Mouse (Mus musculus): ENCODE measurements at regions not wholly inside any gene's neighbourhood (a gene's known extent, or its start where the extent isn't known, plus 50 kb on each side); places are given as distances from the start of the nearest gene placed in this dataset.

DNA sequence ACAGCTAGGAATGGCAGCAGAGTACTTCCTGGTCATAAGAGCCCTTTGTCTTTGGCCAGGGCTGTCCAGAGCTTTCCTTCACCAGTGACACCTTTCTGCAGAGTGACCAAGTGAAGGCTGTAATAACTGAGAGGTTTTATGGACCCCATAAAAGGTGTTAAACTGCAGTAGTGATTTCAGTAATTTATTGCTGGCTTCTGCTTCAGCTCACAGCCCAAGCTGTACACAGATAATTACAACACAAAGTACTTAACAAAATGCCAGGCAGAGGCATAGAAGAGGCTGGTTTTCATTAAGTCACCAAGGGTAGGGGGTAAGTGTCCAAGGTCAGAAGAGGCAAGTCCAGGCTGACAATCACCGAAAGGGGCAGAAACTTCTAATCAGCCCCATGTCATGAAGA is 83.8 kb downstream of the Eif4e start:
- Histone ChIP-seq H3K4me3 (no peak overlapping the region), H3K36me3 (no peaks in the 10 kb centered on the region), H3K27ac (no peak overlapping the region), H3K27me3 (no peaks in the 10 kb centered on the region), H3K9me3 (no peaks in the 10 kb centered on the region), H3K4me1 (no peaks in the 10 kb centered on the region), H3K4me2 (replicated peaks) (no peak overlapping the region), H3K9ac (no peak overlapping the region)
- 35% methylated on average over 1 of the region's 1 CpGs for WGBS
- no peak for ATAC-seq (ENCODE audit: insufficient number of reproducible peaks, insufficient read depth, low FRiP score, low TSS enrichment)

DNA sequence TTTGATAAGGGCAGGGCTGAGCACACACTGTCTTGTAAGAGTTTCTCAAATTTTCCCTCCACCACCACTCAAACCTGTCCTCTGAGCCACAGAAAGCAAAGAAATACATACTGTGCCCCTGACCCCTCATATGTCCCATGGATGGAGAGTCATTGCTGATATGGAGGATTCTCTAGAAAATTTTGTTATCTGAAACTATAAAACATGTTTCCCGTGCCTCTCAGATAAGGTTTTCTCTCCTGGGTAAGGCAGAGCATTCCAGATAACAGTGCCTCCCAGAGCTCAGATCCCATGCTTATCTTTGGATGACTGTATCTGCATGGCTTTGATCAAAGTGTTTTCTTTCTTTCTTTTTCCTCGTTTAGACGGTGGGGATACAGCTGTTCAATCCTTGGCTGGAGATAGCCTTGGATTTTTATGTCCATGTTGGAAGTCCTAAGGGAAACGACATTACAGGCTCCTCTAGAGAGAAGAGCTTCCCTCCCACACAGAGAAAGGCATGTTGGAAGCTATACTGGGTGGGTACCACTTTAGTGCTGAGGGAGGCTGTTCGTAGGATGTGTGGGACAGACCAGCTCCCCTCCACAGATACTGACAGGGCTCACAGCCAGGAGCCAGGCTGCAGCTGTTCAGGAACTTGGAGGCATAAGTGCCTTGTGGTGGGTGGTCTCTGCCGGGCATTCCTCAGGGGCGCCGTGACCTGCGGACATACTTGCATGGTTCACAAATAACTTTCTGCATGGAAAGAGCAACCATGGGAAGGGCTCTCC is 87.1 kb downstream of the Eif4e start:
- H3K4me2 ChIP-seq (replicated peaks) = no peak overlapping the region
- H3K27ac ChIP-seq = no peak overlapping the region
- no peak for ATAC-seq (ENCODE audit: insufficient number of reproducible peaks, insufficient read depth, low FRiP score, low TSS enrichment)
- no peak overlapping the region for H3K4me3 ChIP-seq
- no peaks in the 10 kb centered on the region for H3K36me3 ChIP-seq
- H3K27me3 ChIP-seq = no peaks in the 10 kb centered on the region
- H3K9me3 ChIP-seq = no peaks in the 10 kb centered on the region
- no peaks in the 10 kb centered on the region for H3K4me1 ChIP-seq
- no peak overlapping the region for H3K9ac ChIP-seq
- WGBS = 76% methylated on average over 9 of the region's 9 CpGs

DNA sequence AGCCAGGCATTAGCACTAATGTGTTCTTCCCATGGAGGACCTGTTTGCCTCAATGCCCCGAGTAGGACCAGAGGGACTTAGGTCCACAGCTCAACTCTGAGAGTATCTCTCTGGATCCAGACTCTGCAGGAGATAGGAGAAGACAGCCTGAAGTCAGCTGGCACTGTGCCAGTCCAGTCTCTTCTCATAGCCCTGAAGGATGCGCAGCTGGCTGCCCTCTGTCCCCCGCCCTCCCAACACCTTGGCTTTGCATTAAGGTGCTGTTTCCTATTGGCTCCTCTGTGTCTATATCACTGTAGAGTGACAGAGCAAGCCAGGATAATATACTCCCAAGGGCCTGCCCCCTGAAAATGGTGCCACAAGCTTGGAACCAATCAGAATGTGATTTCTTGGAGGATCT is 87.7 kb downstream of the Eif4e start:
- no peak for ATAC-seq (ENCODE audit: insufficient number of reproducible peaks, insufficient read depth, low FRiP score, low TSS enrichment)
- H3K9ac ChIP-seq = no peak overlapping the region
- H3K36me3 ChIP-seq = no peaks in the 10 kb centered on the region
- H3K27ac ChIP-seq = no peak overlapping the region
- no peak overlapping the region for H3K4me2 ChIP-seq (replicated peaks)
- no peaks in the 10 kb centered on the region for H3K4me1 ChIP-seq
- H3K9me3 ChIP-seq = no peaks in the 10 kb centered on the region
- 87% methylated on average over 3 of the region's 3 CpGs for WGBS
- no peak overlapping the region for H3K4me3 ChIP-seq
- H3K27me3 ChIP-seq = no peaks in the 10 kb centered on the region

DNA sequence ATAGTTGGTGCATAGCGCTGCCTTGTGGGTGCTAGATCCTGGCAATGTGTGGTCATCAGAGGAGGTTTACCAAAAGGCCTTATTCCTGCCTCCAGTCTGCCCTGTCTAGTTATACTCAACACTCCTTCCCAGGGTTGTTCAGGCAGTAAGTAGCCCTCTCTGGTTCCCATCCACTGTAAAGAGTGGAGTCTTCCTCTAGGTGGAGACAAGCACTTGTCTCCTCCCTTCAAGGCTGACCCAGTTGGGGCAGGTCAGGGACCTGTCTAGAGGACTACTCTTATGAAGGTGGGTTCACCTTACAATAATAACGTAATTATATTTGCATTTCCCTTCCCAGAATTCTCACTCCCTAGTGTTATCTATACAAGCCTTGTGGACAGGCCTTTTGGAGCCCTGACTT is 88.9 kb downstream of the Eif4e start:
- H3K4me1 ChIP-seq = no peaks in the 10 kb centered on the region
- H3K27ac ChIP-seq = no peak overlapping the region
- H3K27me3 ChIP-seq = no peaks in the 10 kb centered on the region
- H3K36me3 ChIP-seq = no peaks in the 10 kb centered on the region
- ATAC-seq (ENCODE audit: insufficient number of reproducible peaks, insufficient read depth, low FRiP score, low TSS enrichment) = no peak
- WGBS = 81% methylated on average over 2 of the region's 2 CpGs
- H3K9ac ChIP-seq = no peak overlapping the region
- H3K9me3 ChIP-seq = no peaks in the 10 kb centered on the region
- H3K4me2 ChIP-seq (replicated peaks) = no peak overlapping the region
- no peak overlapping the region for H3K4me3 ChIP-seq

DNA sequence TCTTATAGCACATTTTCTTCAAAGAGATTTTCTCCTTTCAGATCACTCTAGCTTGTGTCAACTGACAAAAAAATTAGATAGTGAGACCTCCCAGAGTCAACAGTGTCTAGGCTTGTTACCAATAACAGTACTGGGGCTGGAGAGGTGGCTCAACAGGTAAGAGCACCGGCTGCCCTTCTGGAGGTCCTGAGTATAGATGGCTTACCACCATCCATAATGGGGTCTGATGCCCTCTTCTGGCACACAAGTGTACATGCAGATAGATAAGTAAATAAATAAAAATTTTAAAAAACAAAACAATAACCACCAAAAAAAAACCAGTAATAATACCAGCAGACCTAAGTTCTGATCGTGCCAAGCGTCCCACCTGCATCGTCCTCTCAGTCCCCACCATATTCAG is 94.3 kb downstream of the Eif4e start:
- Histone ChIP-seq H3K4me3 (no peak overlapping the region), H3K4me2 (replicated peaks) (no peak overlapping the region), H3K27me3 (no peaks in the 10 kb centered on the region), H3K27ac (no peak overlapping the region), H3K4me1 (no peaks in the 10 kb centered on the region), H3K9me3 (no peaks in the 10 kb centered on the region), H3K9ac (no peak overlapping the region), H3K36me3 (no peaks in the 10 kb centered on the region)
- no peak for ATAC-seq (ENCODE audit: insufficient number of reproducible peaks, insufficient read depth, low FRiP score, low TSS enrichment)
- WGBS = 85% methylated on average over 4 of the region's 4 CpGs

DNA sequence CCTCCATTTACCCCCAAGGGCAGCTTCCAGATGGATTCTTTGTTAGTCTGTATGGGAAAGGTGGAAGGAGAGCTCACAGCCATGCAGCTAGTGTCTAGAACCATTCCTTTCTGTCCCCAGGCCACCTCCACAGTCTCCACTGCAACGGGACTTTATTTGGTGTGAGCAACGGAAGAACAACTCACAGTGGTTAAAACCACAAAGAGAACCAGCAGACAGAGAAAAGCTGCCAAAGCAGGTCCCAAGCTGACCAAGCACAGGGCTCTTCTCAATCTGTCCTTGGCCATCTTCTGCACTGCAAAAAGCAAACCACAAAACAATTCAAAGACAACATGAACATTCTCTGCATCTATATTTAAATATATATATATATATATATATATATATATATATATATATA is 98.1 kb downstream of the Eif4e start:
- no peak for ATAC-seq (ENCODE audit: insufficient number of reproducible peaks, insufficient read depth, low FRiP score, low TSS enrichment)
- Histone ChIP-seq H3K4me1 (no peaks in the 10 kb centered on the region), H3K9ac (no peak overlapping the region), H3K9me3 (no peaks in the 10 kb centered on the region), H3K4me3 (no peak overlapping the region), H3K27me3 (no peaks in the 10 kb centered on the region), H3K36me3 (no peaks in the 10 kb centered on the region), H3K4me2 (replicated peaks) (no peak overlapping the region), H3K27ac (no peak overlapping the region)
- WGBS = 80% methylated on average over 2 of the region's 2 CpGs

DNA sequence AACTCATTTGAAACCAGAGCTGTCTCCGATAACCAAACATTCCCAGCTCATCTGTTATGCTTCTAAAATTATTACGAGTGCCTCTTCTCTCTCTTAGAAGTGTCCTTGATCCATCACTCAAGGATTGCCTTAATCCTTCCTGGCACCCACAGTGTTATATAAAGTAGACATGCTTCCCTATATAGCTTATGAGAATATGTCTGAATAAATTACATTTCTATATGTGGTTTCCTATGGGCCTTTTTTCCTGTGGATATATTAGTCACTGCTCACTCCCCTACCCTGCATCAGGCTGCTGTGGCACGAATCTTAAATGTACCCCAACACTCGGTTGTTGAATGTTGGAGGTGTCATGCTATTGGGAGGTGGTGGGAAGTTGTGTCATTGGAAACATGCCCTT is 100.3 kb downstream of the Eif4e start:
- Histone ChIP-seq H3K9ac (no peak overlapping the region), H3K9me3 (no peaks in the 10 kb centered on the region), H3K4me1 (no peaks in the 10 kb centered on the region), H3K4me2 (replicated peaks) (no peak overlapping the region), H3K27me3 (no peaks in the 10 kb centered on the region), H3K36me3 (no peaks in the 10 kb centered on the region), H3K27ac (no peak overlapping the region), H3K4me3 (no peak overlapping the region)
- no peak for ATAC-seq (ENCODE audit: insufficient number of reproducible peaks, insufficient read depth, low FRiP score, low TSS enrichment)
- 86% methylated on average over 4 of the region's 4 CpGs for WGBS

DNA sequence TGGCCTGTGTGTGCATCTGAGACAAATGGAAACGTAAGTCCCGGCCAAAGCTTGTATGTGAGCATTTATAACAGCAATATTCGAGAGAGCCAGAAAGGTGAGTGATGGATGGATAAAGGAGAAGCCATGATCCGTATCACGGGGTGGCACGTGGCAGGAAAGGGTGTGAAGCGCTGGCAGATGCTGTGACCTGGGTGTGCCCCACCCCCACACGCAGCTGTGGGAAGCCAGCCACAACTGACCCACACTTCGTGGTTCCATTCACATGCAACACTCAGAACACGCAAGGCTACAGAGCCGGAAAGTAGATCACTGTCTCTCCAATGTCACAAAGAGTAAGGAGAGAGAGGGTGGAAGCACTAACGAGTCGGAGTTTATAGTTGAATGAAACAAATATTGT is 104.3 kb downstream of the Eif4e start:
- no peak overlapping the region for H3K9ac ChIP-seq
- H3K27me3 ChIP-seq = no peaks in the 10 kb centered on the region
- H3K36me3 ChIP-seq = no peaks in the 10 kb centered on the region
- H3K4me1 ChIP-seq = no peaks in the 10 kb centered on the region
- H3K4me3 ChIP-seq = no peak overlapping the region
- no peak for ATAC-seq (ENCODE audit: insufficient number of reproducible peaks, insufficient read depth, low FRiP score, low TSS enrichment)
- WGBS = 88% methylated on average over 13 of the region's 13 CpGs
- H3K4me2 ChIP-seq (replicated peaks) = no peak overlapping the region
- H3K9me3 ChIP-seq = no peaks in the 10 kb centered on the region
- no peak overlapping the region for H3K27ac ChIP-seq

DNA sequence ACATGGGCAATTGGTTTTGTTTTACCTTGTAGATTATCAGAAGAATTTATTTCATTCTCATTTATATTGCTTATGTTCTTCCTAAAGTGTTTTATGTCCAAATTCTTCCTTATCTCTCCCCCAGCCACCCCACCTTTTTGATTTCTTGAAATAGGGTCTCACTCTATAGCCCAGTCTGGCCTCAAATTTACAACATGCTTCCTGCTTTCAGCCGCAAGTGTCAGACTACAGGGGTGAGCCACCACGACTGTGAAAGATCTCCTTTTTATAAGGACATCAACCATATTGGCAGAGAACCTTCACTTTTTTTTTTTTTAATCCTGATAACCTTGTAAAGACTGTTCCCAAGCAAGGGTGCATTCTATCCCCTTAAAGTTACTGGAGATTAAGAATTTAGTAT is 106.1 kb downstream of the Eif4e start:
- Histone ChIP-seq H3K27me3 (no peaks in the 10 kb centered on the region), H3K9ac (no peak overlapping the region), H3K9me3 (no peaks in the 10 kb centered on the region), H3K36me3 (no peaks in the 10 kb centered on the region), H3K4me1 (no peaks in the 10 kb centered on the region), H3K4me3 (no peak overlapping the region), H3K4me2 (replicated peaks) (no peak overlapping the region), H3K27ac (no peak overlapping the region)
- WGBS = 75% methylated on average over 2 of the region's 2 CpGs
- ATAC-seq (ENCODE audit: insufficient number of reproducible peaks, insufficient read depth, low FRiP score, low TSS enrichment) = no peak

DNA sequence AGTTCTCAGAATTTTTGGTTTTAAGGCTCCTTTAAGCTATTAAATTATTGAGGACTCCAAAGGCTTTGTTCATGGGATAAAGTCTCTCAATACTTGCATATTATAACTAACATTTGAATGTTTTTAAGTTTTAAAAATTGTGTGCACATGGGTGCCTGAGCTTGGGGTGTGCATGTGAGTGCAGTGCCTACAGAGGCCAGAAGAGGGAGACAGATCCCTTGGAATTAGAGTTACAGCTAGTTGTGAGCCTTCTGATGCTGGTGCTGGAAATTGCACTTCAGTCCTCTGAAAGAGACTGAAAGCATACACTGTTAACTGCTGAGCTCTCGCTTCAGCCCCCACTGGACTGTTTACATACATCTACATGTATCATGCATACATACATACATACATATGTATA is 100.0 kb upstream of the Tspan5 start:
- no peak overlapping the region for H3K4me2 ChIP-seq (replicated peaks)
- H3K27ac ChIP-seq = no peak overlapping the region
- ATAC-seq (ENCODE audit: insufficient number of reproducible peaks, insufficient read depth, low FRiP score, low TSS enrichment) = no peak
- no peaks in the 10 kb centered on the region for H3K27me3 ChIP-seq
- H3K36me3 ChIP-seq = no peaks in the 10 kb centered on the region
- WGBS = 93% methylated on average over 1 of the region's 1 CpGs
- no peak overlapping the region for H3K4me3 ChIP-seq
- H3K4me1 ChIP-seq = peaks cover 16% of the 10 kb centered on the region
- H3K9ac ChIP-seq = no peak overlapping the region
- 0 out of 2 replicates have a peak, but pooled peaks cover 6% of the 10 kb centered on the region for H3K9me3 ChIP-seq

DNA sequence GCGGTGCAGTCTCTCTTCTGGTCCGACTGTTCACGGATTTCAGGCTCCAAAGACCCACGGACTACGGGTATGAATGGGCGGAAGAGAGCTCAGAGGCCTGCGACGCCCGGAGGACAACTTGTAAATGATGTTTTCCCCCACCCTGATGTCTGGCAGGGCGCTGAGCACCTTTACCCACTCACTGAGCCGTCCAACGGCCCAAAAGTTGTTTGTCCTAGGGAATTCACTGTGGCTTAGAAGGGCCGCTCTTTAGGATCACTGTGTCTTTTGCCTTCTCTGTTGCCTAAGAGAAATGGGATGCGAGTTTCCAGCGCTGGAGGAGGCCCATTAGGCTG is 98.1 kb upstream of the Tspan5 start:
- H3K9me3 ChIP-seq = 0 out of 2 replicates have a peak, but pooled peaks cover 6% of the 10 kb centered on the region
- H3K36me3 ChIP-seq = no peaks in the 10 kb centered on the region
- H3K27me3 ChIP-seq = no peaks in the 10 kb centered on the region
- peak overlapping the region; percentile 26 for H3K4me3 ChIP-seq
- 18% methylated on average over 15 of the region's 15 CpGs for WGBS
- H3K9ac ChIP-seq = 0 out of 2 replicates have a peak overlapping the region, but pooled peaks have one; percentile 29
- peaks cover 16% of the 10 kb centered on the region for H3K4me1 ChIP-seq
- H3K27ac ChIP-seq = peak overlapping the region; percentile 48
- peak overlapping the region; percentile 56 for H3K4me2 ChIP-seq (replicated peaks)
- no peak for ATAC-seq (ENCODE audit: insufficient number of reproducible peaks, insufficient read depth, low FRiP score, low TSS enrichment)

DNA sequence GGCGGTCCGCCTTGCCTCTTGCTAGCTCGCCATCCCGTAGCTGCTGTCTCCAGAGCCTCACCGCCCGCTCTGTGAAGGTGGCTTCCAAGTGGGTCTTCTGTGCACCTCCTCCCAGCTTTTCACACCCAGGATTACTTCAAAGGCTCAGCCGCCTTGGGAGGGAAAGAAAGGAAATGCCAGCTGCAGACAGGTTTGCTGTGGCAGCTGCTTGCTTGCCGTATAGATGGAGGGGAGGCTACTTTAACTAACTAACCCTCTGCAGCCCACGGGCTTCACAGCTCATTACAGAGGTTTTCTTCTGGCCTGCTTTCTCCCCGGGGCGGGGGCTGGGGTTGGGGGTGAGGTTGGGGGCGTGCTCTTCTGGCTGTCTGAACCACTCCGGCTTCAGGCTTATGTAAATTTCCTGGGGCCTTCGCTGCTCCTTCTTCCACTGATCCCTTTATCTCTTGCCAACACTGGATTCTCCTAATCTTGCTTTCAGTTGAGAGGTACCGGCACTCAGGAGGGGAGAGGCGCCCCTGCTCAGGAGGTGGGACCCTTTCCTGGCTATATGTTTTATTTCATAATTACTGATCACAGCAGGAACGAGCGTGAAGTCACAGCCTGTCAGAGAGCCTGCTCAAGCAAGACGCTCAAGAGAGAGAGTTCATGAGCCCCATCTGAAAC is 97.6 kb upstream of the Tspan5 start:
- Histone ChIP-seq H3K27ac (peak overlapping the region; percentile 48), H3K9me3 (0 out of 2 replicates have a peak, but pooled peaks cover 6% of the 10 kb centered on the region), H3K4me2 (replicated peaks) (peak overlapping the region; percentile 56), H3K27me3 (no peaks in the 10 kb centered on the region), H3K9ac (peak overlapping the region; percentile 29; the same call in 1 of the 2 replicates), H3K4me3 (peak overlapping the region; percentile 26), H3K36me3 (no peaks in the 10 kb centered on the region), H3K4me1 (peaks cover 16% of the 10 kb centered on the region)
- under 1% methylated on average over 19 of the region's 19 CpGs for WGBS
- ATAC-seq (ENCODE audit: insufficient number of reproducible peaks, insufficient read depth, low FRiP score, low TSS enrichment) = peak; percentile 76; the same call in 1 of the 2 replicates
